Mouse (Mus musculus): ENCODE results near the gene Gm37240. TPM values are rescaled to one million over a fixed set of nuclear protein-coding genes. Genes with fewer than 3 reads are reported as not detected.

The Gm37240 gene
- polyA plus RNA-seq, 1 experiment from 2014 or later: 14.9 TPM

- no peaks in the 10 kb centered on the region for H3K9me3 ChIP-seq
- no peak overlapping the region for H3K27ac ChIP-seq
- 15% methylated on average over 4 of the region's 4 CpGs for WGBS
- ATAC-seq (ENCODE audit: insufficient number of reproducible peaks, low FRiP score, low TSS enrichment, low read depth): no peak
- no peak overlapping the region for H3K9ac ChIP-seq
- no peak overlapping the region for H3K4me3 ChIP-seq
- no peak overlapping the region for H3K4me2 ChIP-seq
- H3K36me3 ChIP-seq: no peaks in the 10 kb centered on the region
- no peaks in the 10 kb centered on the region for H3K27me3 ChIP-seq
- H3K4me1 ChIP-seq: no peaks in the 10 kb centered on the region
Observed at GRCm38 (mm10) chr3:85917600-85917999, 30.3 kb upstream of the Gm37240 start.

GRCm38 (mm10) chr3:85914806-85915205 is 27.5 kb upstream of the Gm37240 start:
- Histone ChIP-seq H3K9me3 (no peaks in the 10 kb centered on the region), H3K27ac (no peak overlapping the region), H3K36me3 (no peaks in the 10 kb centered on the region), H3K4me1 (no peaks in the 10 kb centered on the region), H3K27me3 (no peaks in the 10 kb centered on the region), H3K9ac (no peak overlapping the region), H3K4me3 (no peak overlapping the region), H3K4me2 (no peak overlapping the region)
- ATAC-seq (ENCODE audit: insufficient number of reproducible peaks, low FRiP score, low TSS enrichment, low read depth): no peak
- WGBS: 91% methylated on average over 6 of the region's 6 CpGs

GRCm38 (mm10) chr3:85907136-85907535 is 19.8 kb upstream of the Gm37240 start:
- 80% methylated on average over 7 of the region's 7 CpGs for WGBS
- ATAC-seq (ENCODE audit: insufficient number of reproducible peaks, low FRiP score, low TSS enrichment, low read depth): no peak
- no peak overlapping the region for H3K4me2 ChIP-seq

GRCm38 (mm10) chr3:85904371-85904770 is 17.1 kb upstream of the Gm37240 start:
- Histone ChIP-seq H3K9me3 (no peaks in the 10 kb centered on the region), H3K27me3 (no peaks in the 10 kb centered on the region), H3K4me2 (no peak overlapping the region), H3K9ac (no peak overlapping the region), H3K4me3 (no peak overlapping the region), H3K4me1 (no peaks in the 10 kb centered on the region), H3K36me3 (no peaks in the 10 kb centered on the region), H3K27ac (no peak overlapping the region)
- ATAC-seq (ENCODE audit: insufficient number of reproducible peaks, low FRiP score, low TSS enrichment, low read depth): no peak

More at GRCm38 (mm10) chr3:85907136-85907535, 19.8 kb upstream of the Gm37240 start:
- Histone ChIP-seq H3K36me3 (no peaks in the 10 kb centered on the region), H3K9ac (no peak overlapping the region), H3K27me3 (no peaks in the 10 kb centered on the region), H3K9me3 (no peaks in the 10 kb centered on the region), H3K27ac (no peak overlapping the region), H3K4me1 (no peaks in the 10 kb centered on the region), H3K4me3 (no peak overlapping the region)

DNA sequence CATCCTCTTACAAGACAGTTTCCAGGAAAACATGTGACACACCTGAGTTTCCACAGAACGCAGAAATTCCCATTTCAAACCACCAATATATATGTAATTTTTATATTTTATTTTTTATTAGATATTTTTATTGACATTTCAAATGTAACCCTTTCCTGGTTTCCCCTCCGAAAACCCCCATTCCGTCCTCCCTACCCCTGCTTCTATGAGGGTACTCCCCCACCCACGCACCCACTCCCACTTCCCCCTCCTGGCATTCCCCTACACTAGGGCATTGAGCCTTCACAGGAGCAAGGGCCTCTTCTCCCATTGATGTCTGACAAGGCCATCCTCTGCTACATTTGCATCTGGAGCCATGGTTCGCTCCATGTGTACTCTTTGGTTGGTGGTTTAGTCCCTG is 7.7 kb upstream of the Gm37240 start:
- no peak overlapping the region for H3K4me2 ChIP-seq
- 89% methylated on average over 5 of the region's 5 CpGs for WGBS
- H3K27me3 ChIP-seq: no peaks in the 10 kb centered on the region
- no peak overlapping the region for H3K9ac ChIP-seq
- H3K4me3 ChIP-seq: no peak overlapping the region
- ATAC-seq (ENCODE audit: insufficient number of reproducible peaks, low FRiP score, low TSS enrichment, low read depth): no peak
- no peaks in the 10 kb centered on the region for H3K9me3 ChIP-seq
- no peak overlapping the region for H3K27ac ChIP-seq
- no peaks in the 10 kb centered on the region for H3K4me1 ChIP-seq
- no peaks in the 10 kb centered on the region for H3K36me3 ChIP-seq

GRCm38 (mm10) chr3:85891571-85891970 is 4.3 kb upstream of the Gm37240 start:
- 52% methylated on average over 1 of the region's 1 CpGs for WGBS
- Histone ChIP-seq H3K9me3 (no peaks in the 10 kb centered on the region), H3K27ac (no peak overlapping the region), H3K9ac (no peak overlapping the region), H3K4me3 (no peak overlapping the region), H3K4me1 (peaks cover 17% of the 10 kb centered on the region), H3K27me3 (no peaks in the 10 kb centered on the region), H3K4me2 (no peak overlapping the region), H3K36me3 (no peaks in the 10 kb centered on the region)
- ATAC-seq (ENCODE audit: insufficient number of reproducible peaks, low FRiP score, low TSS enrichment, low read depth): no peak

DNA sequence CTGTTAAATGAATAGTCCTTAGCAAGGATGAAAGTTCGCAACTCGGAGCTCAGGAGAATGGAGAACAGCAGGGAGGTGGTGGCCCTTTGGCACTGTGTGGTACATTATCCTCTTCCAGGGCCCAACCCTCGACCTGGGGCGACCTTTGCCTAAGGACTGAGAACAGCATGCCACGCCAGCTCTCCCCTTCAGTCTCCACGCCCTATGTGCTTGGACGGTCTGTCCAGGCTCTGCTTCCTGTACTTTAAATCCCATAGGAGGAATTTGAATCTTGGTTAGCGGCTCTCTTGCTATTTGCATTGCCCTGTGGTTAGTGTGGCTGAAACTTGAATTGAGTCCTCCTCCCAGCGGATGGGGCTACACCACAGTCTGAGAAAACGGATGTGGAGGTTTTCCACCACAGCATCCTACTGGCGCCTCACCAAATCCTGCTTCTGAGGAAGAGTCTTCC is 928 bp upstream of the Gm37240 start:
- Histone ChIP-seq H3K9me3 (no peaks in the 10 kb centered on the region), H3K9ac (no peak overlapping the region), H3K4me3 (peak overlapping the region; percentile 60), H3K27me3 (no peaks in the 10 kb centered on the region), H3K4me2 (peak overlapping the region; percentile 92), H3K4me1 (peaks cover 18% of the 10 kb centered on the region), H3K36me3 (no peaks in the 10 kb centered on the region), H3K27ac (peak overlapping the region; percentile 74)
- no peak for ATAC-seq (ENCODE audit: insufficient number of reproducible peaks, low FRiP score, low TSS enrichment, low read depth)
- WGBS: 14% methylated on average over 11 of the region's 11 CpGs

- ATAC-seq (ENCODE audit: insufficient number of reproducible peaks, low FRiP score, low TSS enrichment, low read depth): no peak
- 4% methylated on average over 22 of the region's 22 CpGs for WGBS
Observed at GRCm38 (mm10) chr3:85886636-85887238, 581 bp downstream of the Gm37240 start.

GRCm38 (mm10) chr3:85885906-85886305 is 1.4 kb downstream of the Gm37240 start:
- ATAC-seq (ENCODE audit: insufficient number of reproducible peaks, low FRiP score, low TSS enrichment, low read depth): no peak
- 47% methylated on average over 1 of the region's 1 CpGs for WGBS

More at GRCm38 (mm10) chr3:85886636-85887238, 581 bp downstream of the Gm37240 start:
- H3K9ac ChIP-seq: peak overlapping the region; percentile 48
- H3K4me1 ChIP-seq: peaks cover 18% of the 10 kb centered on the region
- H3K4me3 ChIP-seq: peak overlapping the region; percentile 60
- H3K27ac ChIP-seq: peak overlapping the region; percentile 77
- H3K27me3 ChIP-seq: no peaks in the 10 kb centered on the region
- H3K36me3 ChIP-seq: no peaks in the 10 kb centered on the region
- no peaks in the 10 kb centered on the region for H3K9me3 ChIP-seq
- H3K4me2 ChIP-seq: peak overlapping the region; percentile 92

DNA sequence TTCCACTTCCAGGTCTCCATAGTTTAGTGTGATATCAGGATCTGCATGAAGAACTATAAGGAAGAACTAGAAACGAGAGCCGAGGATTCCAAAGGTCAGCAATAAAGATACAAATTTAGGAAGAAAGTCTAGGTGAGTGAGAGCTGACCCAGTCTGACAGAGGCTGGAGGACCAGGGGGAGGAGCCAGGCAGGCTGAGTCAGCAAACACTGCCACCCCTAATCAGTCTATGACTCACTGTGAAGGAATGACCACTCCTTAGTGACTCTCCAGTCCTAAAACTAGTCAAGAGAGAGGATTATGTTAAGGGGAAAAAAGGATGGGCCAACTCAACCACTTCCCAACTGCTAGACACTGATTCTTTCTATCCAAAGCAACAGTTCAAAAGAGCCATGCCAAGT is 6.6 kb downstream of the Gm37240 start:
- 93% methylated on average over 2 of the region's 2 CpGs for WGBS
- no peak overlapping the region for H3K27ac ChIP-seq
- no peak for ATAC-seq (ENCODE audit: insufficient number of reproducible peaks, low FRiP score, low TSS enrichment, low read depth)

More at GRCm38 (mm10) chr3:85885906-85886305, 1.4 kb downstream of the Gm37240 start:
- Histone ChIP-seq H3K9me3 (no peaks in the 10 kb centered on the region), H3K4me1 (peaks cover 18% of the 10 kb centered on the region), H3K4me2 (peak overlapping the region; percentile 92), H3K27me3 (no peaks in the 10 kb centered on the region), H3K36me3 (no peaks in the 10 kb centered on the region), H3K4me3 (peak overlapping the region; percentile 60; the same call in 1 of the 2 replicates), H3K27ac (no peak overlapping the region), H3K9ac (no peak overlapping the region)

DNA sequence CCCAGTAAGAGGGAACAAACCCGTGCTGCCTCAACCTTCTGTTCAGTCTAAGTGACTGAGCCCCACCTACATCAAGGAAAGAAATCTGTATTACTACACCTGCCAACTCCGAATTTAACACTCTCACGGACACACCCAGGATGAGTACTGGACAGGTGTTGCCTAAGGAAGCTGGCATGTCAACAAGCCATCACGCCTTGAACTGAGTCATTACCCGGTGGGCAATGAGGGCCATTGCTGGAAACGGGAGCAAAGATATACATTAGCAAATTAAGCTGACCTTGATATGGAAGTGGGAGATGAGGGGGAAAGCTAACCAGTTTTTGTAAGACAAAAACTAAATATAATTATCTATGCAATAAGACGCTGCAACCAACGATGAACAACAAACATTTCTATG is 7.2 kb downstream of the Gm37240 start:
- no peaks in the 10 kb centered on the region for H3K4me1 ChIP-seq
- H3K4me3 ChIP-seq: no peak overlapping the region
- no peak overlapping the region for H3K4me2 ChIP-seq
- H3K9me3 ChIP-seq: no peaks in the 10 kb centered on the region
- H3K36me3 ChIP-seq: no peaks in the 10 kb centered on the region
- no peaks in the 10 kb centered on the region for H3K27me3 ChIP-seq
- no peak overlapping the region for H3K9ac ChIP-seq
- WGBS: 80% methylated on average over 8 of the region's 8 CpGs
- ATAC-seq (ENCODE audit: insufficient number of reproducible peaks, low FRiP score, low TSS enrichment, low read depth): no peak
- no peak overlapping the region for H3K27ac ChIP-seq

More for the DNA sequence above, 6.6 kb downstream of the Gm37240 start:
- no peak overlapping the region for H3K4me2 ChIP-seq
- no peak overlapping the region for H3K9ac ChIP-seq
- H3K9me3 ChIP-seq: no peaks in the 10 kb centered on the region
- no peak overlapping the region for H3K4me3 ChIP-seq
- no peaks in the 10 kb centered on the region for H3K27me3 ChIP-seq
- H3K36me3 ChIP-seq: no peaks in the 10 kb centered on the region
- H3K4me1 ChIP-seq: no peaks in the 10 kb centered on the region

- ATAC-seq (ENCODE audit: insufficient number of reproducible peaks, low FRiP score, low TSS enrichment, low read depth): no peak
- Histone ChIP-seq H3K27me3 (no peaks in the 10 kb centered on the region), H3K9ac (no peak overlapping the region), H3K4me3 (no peak overlapping the region), H3K9me3 (no peaks in the 10 kb centered on the region), H3K4me2 (no peak overlapping the region), H3K27ac (no peak overlapping the region), H3K4me1 (no peaks in the 10 kb centered on the region), H3K36me3 (no peaks in the 10 kb centered on the region)
- 66% methylated on average over 5 of the region's 5 CpGs for WGBS
Observed at GRCm38 (mm10) chr3:85878911-85879310, 8.4 kb downstream of the Gm37240 start.

DNA sequence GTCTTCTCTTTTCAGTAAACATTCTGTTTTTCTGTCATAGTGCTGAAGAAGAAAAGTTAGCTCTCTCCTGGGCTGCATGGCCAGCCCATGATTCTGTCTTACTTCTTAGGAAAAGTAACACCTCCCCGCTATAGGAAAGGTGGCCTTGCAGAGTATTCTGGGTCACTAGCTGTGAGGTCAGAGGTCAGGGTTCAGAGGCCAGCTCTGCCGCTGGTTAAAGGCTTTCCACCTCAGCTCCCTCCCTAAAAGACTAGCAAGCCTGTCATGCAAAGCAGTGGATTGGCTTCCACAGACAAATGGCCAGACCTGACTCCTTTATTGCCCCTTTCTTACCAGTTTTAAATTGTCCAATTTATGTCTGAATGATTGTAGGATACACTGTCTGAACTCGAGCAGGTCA is 23.3 kb downstream of the Gm37240 start:
- no peaks in the 10 kb centered on the region for H3K36me3 ChIP-seq
- H3K9me3 ChIP-seq: no peaks in the 10 kb centered on the region
- no peak overlapping the region for H3K9ac ChIP-seq
- no peak overlapping the region for H3K4me3 ChIP-seq
- 26% methylated on average over 3 of the region's 3 CpGs for WGBS
- no peak overlapping the region for H3K27ac ChIP-seq
- no peak for ATAC-seq (ENCODE audit: insufficient number of reproducible peaks, low FRiP score, low TSS enrichment, low read depth)
- H3K4me2 ChIP-seq: no peak overlapping the region
- no peaks in the 10 kb centered on the region for H3K4me1 ChIP-seq
- H3K27me3 ChIP-seq: no peaks in the 10 kb centered on the region

Measured in limb, embryonic 15.5 days (tissue).